Comparison of ENCODE assay signal across 13 mouse cellular contexts in genomic region chr11:120829757-120830532, GRCm38 (mm10).
"Had no signal": no experiment of that assay in that cellular context is flagged by ENCODE, and none has a peak within 500 bp of the region (broad histone marks: within the 10 kb centered on the region; RNA-seq: fewer than 3 reads in every experiment).

No protein-coding gene starts in this region.

- H3K9me3 ChIP-seq: limb, embryonic 15.5 days; liver, embryonic 15.5 days; midbrain, embryonic 12.5 days; neural tube, embryonic 15.5 days had no signal

- H3K4me3 ChIP-seq: limb, embryonic 15.5 days; liver, embryonic 15.5 days; midbrain, embryonic 12.5 days; myocyte; neural tube, embryonic 15.5 days had no signal

- H3K4me2 ChIP-seq: limb, embryonic 15.5 days; liver, embryonic 15.5 days; lung, embryonic 14.5 days; midbrain, embryonic 12.5 days; neural tube, embryonic 15.5 days had no signal

- DNase-seq: layer of hippocampus, adult 9-11 months; lung, embryonic 14.5 days; lung, postnatal 10 days; lung, postnatal 4 days; right cerebral cortex, adult 18-20 months; right cerebral cortex, postnatal 25 days; thymus, postnatal 36 days had no signal

- H3K27ac ChIP-seq: kidney, postnatal 0 days; limb, embryonic 15.5 days; liver, embryonic 15.5 days; midbrain, embryonic 12.5 days; neural tube, embryonic 15.5 days had no signal

- H3K27me3 ChIP-seq: limb, embryonic 15.5 days; liver, embryonic 15.5 days; neural tube, embryonic 15.5 days had no signal

- H3K9ac ChIP-seq: limb, embryonic 15.5 days; liver, embryonic 15.5 days; lung, embryonic 14.5 days; midbrain, embryonic 12.5 days; neural tube, embryonic 15.5 days had no signal

- H3K36me3 ChIP-seq: liver, embryonic 15.5 days; midbrain, embryonic 12.5 days; neural tube, embryonic 15.5 days had no signal
